22 mouse cellular contexts compared by ENCODE assay signal in genomic region chr4:57829740-57830139, GRCm38 (mm10).
DNase-seq lines count a peak whose midpoint lies in the region; ATAC-seq and TF ChIP-seq lines count a peak whose summit lies in the region.
"Had no signal": no experiment of that assay in that cellular context is flagged by ENCODE, and none has a peak within 500 bp of the region (broad histone marks: within the 10 kb centered on the region; RNA-seq: fewer than 3 reads in every experiment).

No protein-coding gene starts in this region.

- no peak overlapping the region for H3K4me2 ChIP-seq in forebrain, embryonic 11.5 days (ENCODE audit: low read depth, low read length, severe bottlenecking)
- H3K4me2 ChIP-seq in forebrain, postnatal 0 days (ENCODE audit: low read depth), result no peak overlapping the region
- H3K4me2 ChIP-seq in hindbrain, embryonic 13.5 days, result no peak overlapping the region
- H3K4me2 ChIP-seq in hindbrain, embryonic 11.5 days (replicated peaks; ENCODE audit: low read depth, low read length), result no peak overlapping the region
- no peak overlapping the region for H3K4me2 ChIP-seq in midbrain, embryonic 11.5 days
- H3K4me2 ChIP-seq: heart, embryonic 12.5 days; intestine, embryonic 15.5 days; neural tube, embryonic 13.5 days had no signal

- peak; percentile 68 for ATAC-seq in forebrain, embryonic 11.5 days (replicated peaks; ENCODE audit: low FRiP score)
- no peak for ATAC-seq in forebrain, postnatal 0 days
- peak; percentile 55; the same call in 1 of the 2 replicates for ATAC-seq in hindbrain, embryonic 13.5 days (ENCODE audit: low FRiP score)
- ATAC-seq in hindbrain, embryonic 11.5 days (ENCODE audit: low FRiP score), result no peak
- 0 out of 2 replicates have a peak, but pooled peaks have one; percentile 14 for ATAC-seq in midbrain, embryonic 11.5 days (ENCODE audit: low FRiP score)
- ATAC-seq: activated CD4-positive, CD25-positive, alpha-beta regulatory T cell, adult 4 months; CD4-positive, CD25-positive, alpha-beta regulatory T cell, adult 4 months; intestine, embryonic 15.5 days had no signal

- H3K27me3 ChIP-seq in forebrain, embryonic 11.5 days (ENCODE audit: control insufficient read depth, insufficient read depth, low read length), result no peaks in the 10 kb centered on the region; the same call in 1 of the 2 replicates
- H3K27me3 ChIP-seq in forebrain, postnatal 0 days (ENCODE audit: insufficient read depth, low read length), result no peaks in the 10 kb centered on the region
- H3K27me3 ChIP-seq in hindbrain, embryonic 13.5 days, result no peaks in the 10 kb centered on the region
- H3K27me3 ChIP-seq in hindbrain, embryonic 11.5 days (ENCODE audit: control insufficient read depth, insufficient read depth, low read length), result no peaks in the 10 kb centered on the region
- H3K27me3 ChIP-seq in midbrain, embryonic 11.5 days (ENCODE audit: control insufficient read depth, insufficient read depth, low read length), result peaks cover 27% of the 10 kb centered on the region
- H3K27me3 ChIP-seq in midbrain, embryonic 10.5 days (ENCODE audit: low read depth, poor library complexity, severe bottlenecking), result peaks cover 89% of the 10 kb centered on the region
- H3K27me3 ChIP-seq: heart, embryonic 12.5 days; intestine, embryonic 15.5 days; neural tube, embryonic 13.5 days had no signal

- no peak for DNase-seq in forebrain, embryonic 11.5 days (ENCODE audit: low spot score)
- DNase-seq in forebrain, postnatal 0 days, result no peak
- DNase-seq in hindbrain, embryonic 11.5 days (ENCODE audit: low spot score), result no peak
- DNase-seq in midbrain, embryonic 11.5 days (ENCODE audit: low spot score, missing footprints), result peak; percentile 80
- no peak for DNase-seq in midbrain, embryonic 10.5 days (ENCODE audit: low spot score)
- no peak for DNase-seq in embryo, embryonic 10.5 days (ENCODE audit: low spot score)
- DNase-seq: adrenal gland, postnatal 14 days; cerebellum, adult 11 months; cerebellum, postnatal 10 days; embryo, embryonic 11 days; kidney, postnatal 14 days; layer of hippocampus, postnatal 36 days; liver; lung, postnatal 14 days; thymus, postnatal 25 days had no signal

- H3K4me3 ChIP-seq in forebrain, embryonic 11.5 days (ENCODE audit: low read depth, low read length), result no peak overlapping the region
- no peak overlapping the region for H3K4me3 ChIP-seq in forebrain, postnatal 0 days (ENCODE audit: low read depth, low read length)
- H3K4me3 ChIP-seq in hindbrain, embryonic 13.5 days, result no peak overlapping the region
- no peak overlapping the region for H3K4me3 ChIP-seq in hindbrain, embryonic 11.5 days (ENCODE audit: low read depth, low read length)
- no peak overlapping the region for H3K4me3 ChIP-seq in midbrain, embryonic 11.5 days (ENCODE audit: low read depth, low read length)
- H3K4me3 ChIP-seq in midbrain, embryonic 10.5 days, result no peak overlapping the region
- H3K4me3 ChIP-seq: heart, embryonic 12.5 days; intestine, embryonic 15.5 days; layer of hippocampus, adult 2 months; neural tube, embryonic 13.5 days had no signal

- peaks cover 2% of the 10 kb centered on the region for H3K4me1 ChIP-seq in forebrain, embryonic 11.5 days (replicated peaks; ENCODE audit: control insufficient read depth, insufficient read depth, low read length)
- peaks cover 8% of the 10 kb centered on the region; the same call in 1 of the 2 replicates for H3K4me1 ChIP-seq in forebrain, postnatal 0 days (ENCODE audit: insufficient read depth)
- peaks cover 28% of the 10 kb centered on the region for H3K4me1 ChIP-seq in hindbrain, embryonic 13.5 days (replicated peaks)
- peaks cover 2% of the 10 kb centered on the region for H3K4me1 ChIP-seq in hindbrain, embryonic 11.5 days (replicated peaks; ENCODE audit: control insufficient read depth, insufficient read depth, low read length)
- peaks cover 6% of the 10 kb centered on the region for H3K4me1 ChIP-seq in midbrain, embryonic 11.5 days (ENCODE audit: control insufficient read depth, insufficient read depth, low read length)
- peaks cover 53% of the 10 kb centered on the region for H3K4me1 ChIP-seq in midbrain, embryonic 10.5 days

- H3K9me3 ChIP-seq in forebrain, embryonic 11.5 days (ENCODE audit: control insufficient read depth, low read length), result no peaks in the 10 kb centered on the region
- H3K9me3 ChIP-seq in forebrain, postnatal 0 days (ENCODE audit: low read length), result no peaks in the 10 kb centered on the region
- H3K9me3 ChIP-seq in hindbrain, embryonic 13.5 days, result no peaks in the 10 kb centered on the region
- no peaks in the 10 kb centered on the region for H3K9me3 ChIP-seq in hindbrain, embryonic 11.5 days (ENCODE audit: control insufficient read depth, low read length)
- H3K9me3 ChIP-seq in midbrain, embryonic 11.5 days (ENCODE audit: control insufficient read depth, low read length), result no peaks in the 10 kb centered on the region
- H3K9me3 ChIP-seq in midbrain, embryonic 10.5 days (replicated peaks), result no peaks in the 10 kb centered on the region
- H3K9me3 ChIP-seq: heart, embryonic 12.5 days; intestine, embryonic 15.5 days; neural tube, embryonic 13.5 days had no signal

- TF ChIP-seq CTCF in forebrain, postnatal 0 days (IDR thresholded peaks at IDR 0.05; ENCODE audit: low read depth), result no peak

- no peak overlapping the region for H3K27ac ChIP-seq in forebrain, embryonic 11.5 days (ENCODE audit: low read depth, low read length)
- H3K27ac ChIP-seq in forebrain, postnatal 0 days (ENCODE audit: low read depth, low read length), result no peak overlapping the region
- no peak overlapping the region for H3K27ac ChIP-seq in hindbrain, embryonic 13.5 days
- no peak overlapping the region for H3K27ac ChIP-seq in hindbrain, embryonic 11.5 days (ENCODE audit: low read depth, low read length)
- H3K27ac ChIP-seq in midbrain, embryonic 11.5 days (ENCODE audit: low read depth, low read length), result no peak overlapping the region
- no peak overlapping the region for H3K27ac ChIP-seq in midbrain, embryonic 10.5 days (replicated peaks)
- H3K27ac ChIP-seq: intestine, embryonic 15.5 days; layer of hippocampus, adult 2 months; neural tube, embryonic 13.5 days had no signal

- no peaks in the 10 kb centered on the region for H3K36me3 ChIP-seq in forebrain, embryonic 11.5 days (ENCODE audit: control insufficient read depth, insufficient read depth, low read length)
- no peaks in the 10 kb centered on the region for H3K36me3 ChIP-seq in forebrain, postnatal 0 days (ENCODE audit: insufficient read depth)
- H3K36me3 ChIP-seq in hindbrain, embryonic 13.5 days, result no peaks in the 10 kb centered on the region
- H3K36me3 ChIP-seq in hindbrain, embryonic 11.5 days (ENCODE audit: control insufficient read depth, insufficient read depth, low read length), result no peaks in the 10 kb centered on the region
- H3K36me3 ChIP-seq in midbrain, embryonic 11.5 days (ENCODE audit: control insufficient read depth, insufficient read depth, low read length), result no peaks in the 10 kb centered on the region
- H3K36me3 ChIP-seq in midbrain, embryonic 10.5 days, result no peaks in the 10 kb centered on the region
- H3K36me3 ChIP-seq: intestine, embryonic 15.5 days; neural tube, embryonic 13.5 days had no signal

- WGBS in forebrain, embryonic 11.5 days, result 56% methylated on average over 3 of the region's 3 CpGs
- WGBS in forebrain, postnatal 0 days, result 44% methylated on average over 3 of the region's 3 CpGs
- WGBS in hindbrain, embryonic 13.5 days, result 49% methylated on average over 3 of the region's 3 CpGs
- 71% methylated on average over 3 of the region's 3 CpGs for WGBS in hindbrain, embryonic 11.5 days
- WGBS in midbrain, embryonic 11.5 days, result 77% methylated on average over 3 of the region's 3 CpGs
- WGBS in midbrain, embryonic 10.5 days, result 77% methylated on average over 3 of the region's 3 CpGs

- no peak overlapping the region for H3K9ac ChIP-seq in forebrain, embryonic 11.5 days (ENCODE audit: low read length)
- H3K9ac ChIP-seq in forebrain, postnatal 0 days, result no peak overlapping the region
- no peak overlapping the region for H3K9ac ChIP-seq in hindbrain, embryonic 13.5 days
- H3K9ac ChIP-seq in hindbrain, embryonic 11.5 days (ENCODE audit: low read depth, low read length), result no peak overlapping the region
- no peak overlapping the region for H3K9ac ChIP-seq in midbrain, embryonic 11.5 days (ENCODE audit: low read length)
- H3K9ac ChIP-seq: heart, embryonic 12.5 days; intestine, embryonic 15.5 days; neural tube, embryonic 13.5 days had no signal

Comparison
In these comparisons a context has a peak if more than half of its experiments do, and no peak if none do; other contexts are left out.
1. ATAC-seq: peak in forebrain, embryonic 11.5 days (single experiment), hindbrain, embryonic 13.5 days (single experiment) and midbrain, embryonic 11.5 days (single experiment); none in forebrain, postnatal 0 days (single experiment) and hindbrain, embryonic 11.5 days (single experiment).